Mouse (Mus musculus): ENCODE results near the gene Elmo2.

GRCm38 (mm10) chr2:165328746-165329145 is 2.5 kb upstream of the Elmo2 start:
- TF ChIP-seq CTCF (IDR thresholded peaks at IDR 0.05; ENCODE audit: insufficient read depth, low read depth, low read length) (no peak), POLR2A (IDR thresholded peaks at IDR 0.05; ENCODE audit: insufficient read depth, low read depth, low read length) (no peak)

Data from olfactory bulb, adult 2 months (tissue).